Mouse (Mus musculus) CH12.LX (cell line): ENCODE data around the gene Gm21992.

ENCODE experiments used
- CHD2 ChIP-seq: IDR thresholded peaks from 2 replicates; pipeline ENCODE4 v1.6.1; 2011; ENCODE audit warnings: low read length, improper control_type of control experiment
- CTCF ChIP-seq, 2 experiments: IDR thresholded peaks in 1 of 2; conservative IDR thresholded peaks in 1 of 2; 2 replicates each; pipeline ENCODE4 v1.5.1; 2011 to 2012; ENCODE audit warnings: low read depth in 2 of 2, low read length in 2 of 2, improper control_type of control experiment in 1 of 2, inconsistent platforms in 1 of 2, mild to moderate bottlenecking in 1 of 2, moderate library complexity in 1 of 2
- EP300 ChIP-seq: IDR thresholded peaks from 2 replicates; pipeline ENCODE4 v1.6.1; 2011; ENCODE audit warnings: low read length, improper control_type of control experiment
- MAZ ChIP-seq: IDR thresholded peaks from 2 replicates; pipeline ENCODE4 v1.6.1; 2012; ENCODE audit warnings: low read depth, mild to moderate bottlenecking, inconsistent platforms, low read length, improper control_type of control experiment, moderate library complexity
- MYC ChIP-seq: IDR thresholded peaks from 2 replicates; pipeline ENCODE4 v1.6.1; 2011; ENCODE audit warnings: low read depth, mild to moderate bottlenecking, improper control_type of control experiment, low read length
- NELFE ChIP-seq: IDR thresholded peaks from 2 replicates; pipeline ENCODE4 v1.6.1; 2011; ENCODE audit warnings: low read depth, low read length, improper control_type of control experiment
- POLR2A ChIP-seq: IDR thresholded peaks from 2 replicates; pipeline ENCODE4 v1.6.1; 2011; ENCODE audit warnings: low read depth, mild to moderate bottlenecking, improper control_type of control experiment, low read length
- POLR2AphosphoS2 ChIP-seq: IDR thresholded peaks from 2 replicates; pipeline ENCODE4 v1.6.1; 2011; ENCODE audit warnings: low read depth, low read length, improper control_type of control experiment
- RAD21 ChIP-seq: IDR thresholded peaks from 2 replicates; pipeline ENCODE4 v1.6.1; 2011; ENCODE audit warnings: low read depth, mild to moderate bottlenecking, low read length, improper control_type of control experiment, moderate library complexity
- SMC3 ChIP-seq: IDR thresholded peaks from 2 replicates; pipeline ENCODE4 v1.6.1; 2011; ENCODE audit warnings: low read depth, low read length, improper control_type of control experiment
- UBTF ChIP-seq: IDR thresholded peaks from 2 replicates; pipeline ENCODE4 v1.6.1; 2012; ENCODE audit warnings: low read depth, mild to moderate bottlenecking, inconsistent platforms, low read length, improper control_type of control experiment, moderate library complexity
- ZMIZ1 ChIP-seq: IDR thresholded peaks from 2 replicates; pipeline ENCODE4 v1.6.1; 2012; ENCODE audit warnings: low read depth, mild to moderate bottlenecking, inconsistent platforms, low read length, improper control_type of control experiment

GRCm38 (mm10) chr19:4729186-4729585 lies 82.2 kb downstream of the Gm21992 start:
- TF ChIP-seq CTCF (conservative IDR thresholded peaks at IDR 0.05 in 1 of 2, IDR thresholded peaks at IDR 0.05 in 1 of 2; ENCODE audit: low read depth in 2 of 2, low read length in 2 of 2) = no peak
- no peak for TF ChIP-seq EP300
- no peak for TF ChIP-seq POLR2AphosphoS2
- TF ChIP-seq MYC = no peak
- no peak for TF ChIP-seq RAD21
- no peak for TF ChIP-seq SMC3
- no peak for TF ChIP-seq CHD2
- no peak for TF ChIP-seq UBTF
- TF ChIP-seq MAZ = no peak
- no peak for TF ChIP-seq POLR2A
- no peak for TF ChIP-seq ZMIZ1
- TF ChIP-seq NELFE = no peak
